Mouse (Mus musculus) neural tube, embryonic 15.5 days (tissue): ENCODE measurements around the gene Pced1b. TPM values are rescaled to one million over a fixed set of nuclear protein-coding genes. Genes with fewer than 3 reads are reported as not detected.
"Not testable (repeated sequence)": the region's sequence is repeated elsewhere in the genome, so short reads cannot be mapped to it uniquely, and the experiment has no call there.

Experiments
- ATAC-seq: fragments of 200-750 bp; cut with Nextera tagmentation; 2 replicates; pipeline ENCODE4 v1.8.0; 2017; ENCODE audit warnings: mild to moderate bottlenecking, moderate TSS enrichment, moderate library complexity; ENCODE audit not compliant: low FRiP score
- H3K27ac ChIP-seq: fragments of 300-500 bp; sonication (generic); replicated peaks from 2 replicates; pipeline ENCODE4 v1.5.1; 2015; ENCODE audit warnings: mild to moderate bottlenecking, inconsistent platforms
- H3K27me3 ChIP-seq: fragments of 300-500 bp; sonication (generic); replicated peaks from 2 replicates; pipeline ENCODE4 v1.6.1; 2015; ENCODE audit warnings: inconsistent platforms
- H3K36me3 ChIP-seq: fragments of 300-500 bp; sonication (generic); 2 replicates; pipeline ENCODE4 v1.6.1; 2015; ENCODE audit warnings: inconsistent platforms
- H3K4me1 ChIP-seq: fragments of 300-500 bp; sonication (generic); 2 replicates; pipeline ENCODE4 v1.6.1; 2015; ENCODE audit warnings: inconsistent platforms
- H3K4me2 ChIP-seq: fragments of 300-500 bp; sonication (generic); 2 replicates; pipeline ENCODE4 v1.6.1; 2015; ENCODE audit warnings: inconsistent platforms, mild to moderate bottlenecking, moderate library complexity
- H3K4me3 ChIP-seq: fragments of 300-500 bp; sonication (generic); replicated peaks from 2 replicates; pipeline ENCODE4 v1.5.1; 2015; ENCODE audit warnings: mild to moderate bottlenecking, inconsistent platforms
- H3K9ac ChIP-seq: fragments of 300-500 bp; sonication (generic); replicated peaks from 2 replicates; pipeline ENCODE4 v1.6.1; 2015; ENCODE audit warnings: mild to moderate bottlenecking, inconsistent platforms
- H3K9me3 ChIP-seq: fragments of 300-500 bp; sonication (generic); replicated peaks from 2 replicates; pipeline ENCODE4 v1.6.1; 2016; ENCODE audit warnings: inconsistent platforms
- WGBS: fragments of 180-500 bp; shearing (Covaris S2); methylation state at CpG from one replicate; pipeline ENCODE4 v1.1.7; 2015; ENCODE audit warnings: mixed read lengths; 5-methylcytosine and 5-hydroxymethylcytosine counted together
- polyA plus RNA-seq: library from polyadenylated mRNA; unstranded; fragments of >200 nt; fragmentation: Nextera tagmentation; extraction: Ambion mirVana; gene quantifications from 2 replicates; pipeline ENCODE4 v1.2.1, GENCODE M21; 2015

Gene Pced1b
- polyA plus RNA-seq, 1 experiment from 2014 or later: 4.0 TPM

DNA sequence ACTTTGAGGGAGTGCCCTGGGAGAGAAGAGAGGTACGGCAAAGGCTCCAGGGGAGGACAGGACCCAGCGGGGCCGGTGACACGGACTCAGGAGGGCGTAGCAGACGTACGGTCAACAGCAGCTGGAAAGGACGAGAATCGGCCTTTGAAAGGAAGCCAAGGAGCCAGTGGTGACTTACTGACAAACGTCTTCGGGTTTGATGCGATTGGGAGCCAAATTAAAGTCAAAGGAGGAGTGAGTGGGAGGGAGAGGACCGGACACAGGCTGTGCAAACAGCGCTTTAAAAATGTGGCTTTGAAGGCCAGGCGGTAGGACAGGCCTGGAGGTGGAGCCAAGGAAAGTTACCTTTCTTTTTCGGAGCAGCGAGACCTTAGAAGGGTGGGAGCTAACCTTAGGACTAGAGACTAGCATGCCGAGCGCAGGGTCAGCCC is 129.9 kb downstream of the Pced1b start:
- no peak for ATAC-seq
- Histone ChIP-seq H3K4me3 (no peak overlapping the region), H3K27ac (no peak overlapping the region), H3K36me3 (no peaks in the 10 kb centered on the region), H3K4me2 (peak overlapping the region; percentile 9), H3K4me1 (peaks cover 13% of the 10 kb centered on the region), H3K27me3 (no peaks in the 10 kb centered on the region), H3K9ac (no peak overlapping the region), H3K9me3 (no peaks in the 10 kb centered on the region)
- 17% methylated on average over 19 of the region's 19 CpGs for WGBS

DNA sequence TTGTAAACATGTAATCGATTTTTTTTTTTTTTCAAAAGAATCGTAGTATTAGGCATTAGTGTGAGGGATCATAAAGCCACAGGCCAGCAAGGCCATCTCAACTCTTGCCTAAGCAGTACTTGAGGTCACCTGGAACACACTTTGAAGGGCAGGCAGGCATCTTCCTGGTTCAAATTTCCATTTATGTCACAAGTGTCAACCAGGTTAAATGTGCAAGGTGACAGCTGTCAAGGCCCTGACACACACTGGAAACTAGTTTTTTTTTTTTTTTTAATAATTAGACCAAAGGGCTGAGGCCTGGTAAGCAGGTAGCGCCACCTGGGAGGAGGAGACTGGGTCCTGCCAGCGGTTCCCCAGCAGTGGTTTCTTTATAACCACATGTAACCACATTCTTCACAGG is 131.2 kb downstream of the Pced1b start:
- ATAC-seq: no peak
- H3K4me1 ChIP-seq: peaks cover 13% of the 10 kb centered on the region
- no peak overlapping the region for H3K27ac ChIP-seq
- H3K9ac ChIP-seq: no peak overlapping the region
- H3K27me3 ChIP-seq: no peaks in the 10 kb centered on the region
- H3K4me3 ChIP-seq: no peak overlapping the region
- no peak overlapping the region for H3K4me2 ChIP-seq
- H3K9me3 ChIP-seq: no peaks in the 10 kb centered on the region
- 87% methylated on average over 4 of the region's 4 CpGs for WGBS
- H3K36me3 ChIP-seq: no peaks in the 10 kb centered on the region

DNA sequence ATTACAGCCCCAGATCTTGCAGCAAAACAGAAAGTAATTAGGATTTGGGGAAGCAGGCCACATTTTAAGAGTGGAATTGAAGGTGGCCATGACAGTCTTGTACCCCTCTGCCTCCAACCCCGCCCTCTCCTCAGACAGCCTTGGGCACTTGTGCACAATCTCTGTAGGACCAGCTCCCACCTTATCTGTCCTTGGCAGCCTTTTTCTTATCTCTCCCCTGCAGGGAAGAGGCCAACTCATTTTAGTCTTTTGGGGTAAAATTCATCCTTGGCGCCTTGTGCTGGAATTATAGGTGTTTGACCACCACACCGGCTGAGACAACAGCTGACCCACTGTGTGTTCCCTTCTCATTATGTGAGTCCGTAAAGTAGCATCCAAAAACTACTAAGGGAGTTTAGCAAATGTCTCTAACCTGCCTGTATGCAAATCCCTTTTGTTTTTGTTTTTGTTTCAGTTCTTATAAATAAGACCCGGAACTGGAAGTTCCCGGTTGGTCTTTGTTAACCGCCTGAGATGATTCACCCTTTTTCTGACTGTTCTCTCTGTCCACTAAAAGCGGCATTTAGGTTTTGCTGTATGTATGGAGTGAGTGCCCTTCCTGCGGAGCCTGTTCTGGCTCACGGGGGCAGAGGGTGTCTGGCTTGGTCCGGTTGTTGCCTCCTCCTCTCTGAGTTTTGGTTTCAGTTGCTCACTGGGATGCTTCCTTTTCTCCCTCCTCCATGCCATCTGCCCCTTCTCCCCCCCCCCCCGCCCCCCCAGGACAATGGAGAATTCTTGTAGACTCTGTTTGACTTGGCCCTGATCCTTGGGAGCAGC is 132.8 kb downstream of the Pced1b start:
- Histone ChIP-seq H3K36me3 (no peaks in the 10 kb centered on the region), H3K9ac (no peak overlapping the region)
- WGBS: 85% methylated on average over 11 of the region's 12 CpGs

DNA sequence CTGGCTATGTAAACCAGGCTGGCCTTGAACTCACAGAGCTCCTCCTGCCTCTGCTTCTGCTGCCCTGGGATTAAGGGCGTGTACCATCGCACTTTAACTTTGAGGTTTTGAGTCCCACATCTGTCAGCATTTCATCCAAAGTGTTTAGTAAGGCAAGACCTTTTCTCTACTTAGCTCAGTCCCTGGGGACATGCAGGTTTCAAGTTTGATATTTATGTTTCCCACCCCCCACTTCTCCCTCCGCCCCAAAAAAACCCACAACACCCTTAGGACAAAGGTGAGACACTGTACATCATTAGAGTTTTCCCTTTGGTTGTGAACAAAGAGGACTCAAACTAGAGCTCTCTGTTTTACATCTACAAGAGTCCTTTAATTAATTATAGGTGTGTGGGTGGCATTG is 135.7 kb downstream of the Pced1b start:
- ATAC-seq: no peak
- Histone ChIP-seq H3K27me3 (no peaks in the 10 kb centered on the region), H3K4me2 (no peak overlapping the region), H3K4me3 (no peak overlapping the region), H3K27ac (no peak overlapping the region), H3K36me3 (no peaks in the 10 kb centered on the region; the same call in 1 of the 2 replicates), H3K4me1 (no peaks in the 10 kb centered on the region), H3K9me3 (no peaks in the 10 kb centered on the region), H3K9ac (no peak overlapping the region)
- WGBS: 94% methylated on average over 3 of the region's 3 CpGs

More for the DNA sequence above, 132.8 kb downstream of the Pced1b start:
- Histone ChIP-seq H3K27me3 (no peaks in the 10 kb centered on the region), H3K9me3 (no peaks in the 10 kb centered on the region), H3K27ac (no peak overlapping the region), H3K4me2 (no peak overlapping the region), H3K4me1 (0 out of 2 replicates have a peak, but pooled peaks cover 7% of the 10 kb centered on the region), H3K4me3 (no peak overlapping the region)
- no peak for ATAC-seq

DNA sequence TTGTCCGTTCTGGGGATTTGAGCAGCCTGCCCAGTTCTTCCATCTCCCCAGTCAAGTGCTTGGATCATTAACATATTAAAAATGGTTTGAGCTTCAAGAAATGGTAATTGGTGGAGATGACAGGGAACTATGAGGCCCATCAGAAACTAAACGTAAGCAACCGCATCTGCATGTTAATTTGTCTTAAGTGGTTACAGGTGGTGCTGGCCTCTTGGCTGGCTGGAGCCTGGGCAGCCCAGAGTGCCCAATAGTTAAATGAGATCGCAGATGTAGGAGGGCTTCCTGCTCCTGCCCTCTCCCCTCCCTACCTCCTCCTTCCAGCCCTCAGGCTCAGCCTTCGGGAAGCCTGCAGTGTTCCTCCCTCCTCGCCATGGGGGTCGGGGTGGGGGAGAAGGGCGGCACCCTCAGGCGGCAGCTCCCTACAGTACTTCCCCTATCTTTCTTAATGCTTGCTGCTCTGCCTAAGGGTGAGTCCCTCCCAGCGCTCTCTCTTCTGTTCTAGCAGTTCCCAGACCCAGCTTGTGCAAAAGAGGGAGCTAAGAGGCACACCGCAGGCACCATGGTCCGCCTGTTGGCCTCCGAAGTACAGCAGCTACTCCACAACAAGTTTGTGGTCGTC is 136.7 kb downstream of the Pced1b start:
- H3K4me2 ChIP-seq: no peak overlapping the region
- no peak overlapping the region for H3K27ac ChIP-seq
- WGBS: 85% methylated on average over 14 of the region's 14 CpGs
- no peaks in the 10 kb centered on the region; the same call in 1 of the 2 replicates for H3K36me3 ChIP-seq
- no peak for ATAC-seq
- H3K9ac ChIP-seq: no peak overlapping the region
- H3K9me3 ChIP-seq: no peaks in the 10 kb centered on the region
- H3K27me3 ChIP-seq: no peaks in the 10 kb centered on the region
- no peak overlapping the region for H3K4me3 ChIP-seq
- H3K4me1 ChIP-seq: no peaks in the 10 kb centered on the region

DNA sequence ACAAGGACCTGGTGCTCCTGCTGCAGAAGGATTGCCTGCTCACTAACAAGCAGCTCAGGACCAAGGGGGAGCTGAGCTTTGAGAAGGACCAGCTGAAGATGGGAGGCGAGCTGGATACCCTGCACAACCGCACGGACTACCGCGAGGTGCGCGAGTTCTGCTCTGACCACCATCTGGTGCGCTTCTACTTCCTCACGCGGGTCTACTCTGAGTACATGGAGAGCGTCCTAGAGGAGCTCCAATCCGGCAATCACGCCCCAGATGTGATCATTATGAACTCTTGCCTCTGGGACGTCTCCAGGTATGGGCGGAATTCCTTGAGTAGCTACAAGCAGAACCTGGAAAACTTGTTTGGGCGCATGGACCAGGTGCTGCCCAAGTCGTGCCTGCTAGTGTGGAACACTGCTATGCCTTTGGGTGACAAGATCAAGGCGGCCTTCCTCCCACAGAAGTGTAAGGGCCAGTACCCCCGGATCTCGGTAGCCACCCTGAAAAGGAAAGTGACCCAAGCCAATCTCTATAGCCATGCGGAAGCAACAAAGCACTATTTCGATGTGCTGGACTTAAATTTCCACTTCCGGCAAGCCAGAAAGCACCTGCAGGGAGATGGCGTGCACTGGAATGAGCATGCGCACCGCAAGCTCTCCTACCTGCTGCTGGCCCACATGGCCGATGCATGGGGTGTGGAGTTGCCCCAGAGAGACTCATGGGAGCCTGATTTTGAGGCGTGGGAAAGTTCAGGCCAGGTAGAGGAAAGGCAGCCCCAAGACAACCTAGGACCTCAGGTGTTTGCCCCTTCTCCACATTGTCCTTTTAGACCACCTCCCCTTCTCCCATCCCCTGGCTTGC is 137.5 kb downstream of the Pced1b start:
- no peak for ATAC-seq
- Histone ChIP-seq H3K4me3 (no peak overlapping the region), H3K9ac (no peak overlapping the region), H3K4me1 (no peaks in the 10 kb centered on the region), H3K27ac (no peak overlapping the region), H3K36me3 (no peaks in the 10 kb centered on the region; the same call in 1 of the 2 replicates), H3K4me2 (no peak overlapping the region), H3K27me3 (no peaks in the 10 kb centered on the region), H3K9me3 (no peaks in the 10 kb centered on the region)
- WGBS: 96% methylated on average over 28 of the region's 28 CpGs

DNA sequence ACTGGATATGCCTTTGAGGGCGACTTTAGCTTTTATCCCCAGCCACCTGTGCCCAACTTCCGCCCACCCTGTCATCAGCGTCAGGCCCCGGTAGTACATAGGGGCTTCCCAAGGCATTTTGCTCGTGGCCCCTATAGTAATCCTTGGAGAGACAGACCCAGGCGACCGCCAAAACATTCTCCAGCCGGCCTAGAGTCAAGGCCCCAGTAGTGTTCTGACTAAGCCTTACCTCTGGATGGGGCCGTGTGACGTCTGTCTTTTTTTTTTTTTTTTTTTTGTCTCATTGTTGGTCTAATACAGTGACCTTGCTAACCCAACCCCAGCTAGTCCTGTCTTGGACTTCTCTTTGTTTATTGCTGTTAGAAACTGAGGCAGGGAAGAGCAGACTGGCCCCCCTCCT is 138.3 kb downstream of the Pced1b start:
- H3K9ac ChIP-seq, H3K4me3 ChIP-seq, H3K27ac ChIP-seq, H3K4me1 ChIP-seq, H3K9me3 ChIP-seq, H3K4me2 ChIP-seq, ATAC-seq, H3K36me3 ChIP-seq, H3K27me3 ChIP-seq: not testable (repeated sequence)
- WGBS: 91% methylated on average over 10 of the region's 10 CpGs

DNA sequence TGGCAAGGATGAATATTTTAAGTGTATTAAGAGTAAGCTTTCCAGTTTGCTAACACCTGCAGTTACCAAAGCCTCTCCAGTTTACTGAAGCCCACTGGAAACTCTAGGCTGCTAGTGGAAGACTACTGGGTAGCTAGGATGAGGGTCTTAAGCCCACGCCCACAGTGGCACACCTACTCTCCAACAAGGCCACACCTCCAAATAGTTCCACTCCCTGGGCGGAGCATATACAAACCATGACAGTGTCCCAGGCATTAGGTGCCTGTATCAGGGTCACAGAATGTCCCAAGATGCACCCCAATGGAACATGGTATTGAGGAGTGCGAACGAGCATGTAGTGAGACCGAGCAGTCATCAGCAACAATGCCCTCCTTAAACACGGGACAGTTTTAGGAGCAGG is 140.9 kb downstream of the Pced1b start:
- no peaks in the 10 kb centered on the region for H3K4me1 ChIP-seq
- no peak overlapping the region for H3K4me2 ChIP-seq
- H3K9me3 ChIP-seq: no peaks in the 10 kb centered on the region
- ATAC-seq: no peak
- H3K4me3 ChIP-seq: no peak overlapping the region
- no peak overlapping the region for H3K27ac ChIP-seq
- 99% methylated on average over 6 of the region's 6 CpGs for WGBS
- H3K27me3 ChIP-seq: no peaks in the 10 kb centered on the region
- H3K9ac ChIP-seq: no peak overlapping the region
- H3K36me3 ChIP-seq: no peaks in the 10 kb centered on the region; the same call in 1 of the 2 replicates

DNA sequence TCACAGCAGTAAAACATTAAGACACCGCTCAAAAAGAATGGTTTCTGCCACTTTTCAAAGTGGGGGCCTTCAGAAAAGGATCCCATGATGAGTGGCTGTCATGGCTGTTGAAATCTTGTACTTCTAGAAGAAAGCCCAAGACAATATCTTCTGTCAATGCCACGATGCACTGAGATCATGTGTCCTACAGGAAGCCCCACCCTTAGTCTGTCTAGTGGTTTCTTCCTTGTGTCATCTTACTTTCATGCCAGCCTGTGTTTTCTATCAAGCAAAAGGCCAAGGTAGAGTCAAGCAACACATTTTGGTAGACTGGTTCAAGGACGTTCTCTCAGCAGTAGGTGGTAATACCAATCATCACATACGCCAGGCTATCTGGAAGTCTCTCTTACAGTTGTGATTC is 142.7 kb downstream of the Pced1b start:
- Histone ChIP-seq H3K4me2 (no peak overlapping the region), H3K4me3 (no peak overlapping the region), H3K4me1 (no peaks in the 10 kb centered on the region), H3K27me3 (no peaks in the 10 kb centered on the region), H3K36me3 (no peaks in the 10 kb centered on the region; the same call in 1 of the 2 replicates), H3K27ac (no peak overlapping the region), H3K9me3 (no peaks in the 10 kb centered on the region), H3K9ac (no peak overlapping the region)
- WGBS: 96% methylated on average over 4 of the region's 4 CpGs
- ATAC-seq: no peak

DNA sequence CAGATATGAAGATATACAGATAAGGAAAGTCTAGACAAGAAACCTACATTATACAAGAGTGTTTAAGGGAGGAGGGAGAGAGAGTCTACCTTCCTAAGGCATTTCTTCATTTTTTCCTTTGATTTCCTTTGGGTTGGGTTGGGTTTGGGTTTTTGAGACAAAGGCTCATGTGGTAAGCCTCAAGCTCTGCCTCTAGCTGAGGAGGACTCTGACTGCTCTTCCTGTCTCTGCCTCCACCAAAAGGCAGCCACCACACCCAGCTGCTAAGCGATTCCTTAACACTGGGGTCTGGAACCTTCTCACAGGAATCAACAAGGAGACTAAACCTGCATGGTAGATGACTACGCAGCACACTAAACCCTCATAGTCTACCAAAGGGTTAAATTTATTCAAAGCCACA is 143.9 kb downstream of the Pced1b start:
- H3K27me3 ChIP-seq: no peaks in the 10 kb centered on the region
- no peak for ATAC-seq

DNA sequence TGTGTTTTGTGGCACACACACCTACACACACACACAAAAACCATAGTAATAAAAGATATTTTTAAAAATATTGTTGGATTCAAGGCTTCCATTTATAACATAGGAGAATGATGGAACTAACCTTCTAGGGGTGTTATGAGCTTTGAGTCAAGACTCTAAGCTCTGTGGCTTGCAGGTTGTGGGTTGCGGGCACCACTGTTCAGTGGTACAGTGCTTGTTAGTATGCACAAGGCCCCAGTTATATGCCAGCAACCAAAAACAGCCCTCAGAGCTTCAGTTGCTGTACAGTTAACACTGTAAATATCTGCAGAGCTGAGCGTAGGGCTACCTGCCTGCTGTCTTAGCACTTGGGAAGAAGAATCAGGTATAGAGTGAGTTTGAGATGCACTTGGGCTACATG is 144.5 kb downstream of the Pced1b start:
- 97% methylated on average over 2 of the region's 2 CpGs for WGBS

More for the DNA sequence above, 143.9 kb downstream of the Pced1b start:
- H3K27ac ChIP-seq: no peak overlapping the region
- no peaks in the 10 kb centered on the region for H3K9me3 ChIP-seq
- no peak overlapping the region for H3K9ac ChIP-seq
- no peaks in the 10 kb centered on the region; the same call in 1 of the 2 replicates for H3K36me3 ChIP-seq
- no peak overlapping the region for H3K4me2 ChIP-seq
- 97% methylated on average over 2 of the region's 2 CpGs for whole genome bisulfite sequencing
- no peaks in the 10 kb centered on the region for H3K4me1 ChIP-seq
- H3K4me3 ChIP-seq: no peak overlapping the region

More for the DNA sequence above, 144.5 kb downstream of the Pced1b start:
- Histone ChIP-seq H3K9me3 (no peaks in the 10 kb centered on the region), H3K4me1 (no peaks in the 10 kb centered on the region), H3K4me3 (no peak overlapping the region), H3K36me3 (no peaks in the 10 kb centered on the region), H3K9ac (no peak overlapping the region), H3K27ac (no peak overlapping the region), H3K27me3 (no peaks in the 10 kb centered on the region), H3K4me2 (no peak overlapping the region)
- ATAC-seq: no peak
